17 mouse cellular contexts compared by ENCODE assay signal in genomic region chr2:20352796-20353195, GRCm38 (mm10).
"Had no signal": no experiment of that assay in that cellular context is flagged by ENCODE, and none has a peak within 500 bp of the region (broad histone marks: within the 10 kb centered on the region; RNA-seq: fewer than 3 reads in every experiment).

No protein-coding gene starts in this region.

- H3K27ac ChIP-seq: midbrain, embryonic 13.5 days; neural tube, embryonic 13.5 days; neural tube, embryonic 15.5 days; stomach, embryonic 15.5 days; stomach, postnatal 0 days had no signal

- H3K9me3 ChIP-seq: midbrain, embryonic 13.5 days; neural tube, embryonic 13.5 days; neural tube, embryonic 15.5 days; stomach, embryonic 15.5 days had no signal

- H3K4me2 ChIP-seq: lung, embryonic 14.5 days; midbrain, embryonic 11.5 days; midbrain, embryonic 13.5 days; neural tube, embryonic 13.5 days; neural tube, embryonic 15.5 days; stomach, embryonic 15.5 days had no signal

- H3K9ac ChIP-seq: lung, embryonic 14.5 days; midbrain, embryonic 13.5 days; neural tube, embryonic 13.5 days; neural tube, embryonic 15.5 days; stomach, embryonic 15.5 days had no signal

- H3K27me3 ChIP-seq: megakaryocyte, embryonic 14.5 days; midbrain, embryonic 13.5 days; neural tube, embryonic 13.5 days; neural tube, embryonic 15.5 days; stomach, embryonic 15.5 days had no signal

- H3K4me1 ChIP-seq: megakaryocyte, embryonic 14.5 days; midbrain, embryonic 13.5 days; neural tube, embryonic 13.5 days; neural tube, embryonic 15.5 days; stomach, embryonic 15.5 days had no signal

- H3K36me3 ChIP-seq: midbrain, embryonic 13.5 days; neural tube, embryonic 13.5 days; neural tube, embryonic 15.5 days; stomach, embryonic 15.5 days had no signal

- H3K4me3 ChIP-seq: megakaryocyte, embryonic 14.5 days; midbrain, embryonic 13.5 days; myocyte; neural tube, embryonic 13.5 days; neural tube, embryonic 15.5 days; stomach, embryonic 15.5 days had no signal

- ATAC-seq: midbrain, embryonic 13.5 days; midbrain, embryonic 16.5 days had no signal

- DNase-seq: lung, adult 18-20 months; lung, embryonic 14.5 days; lung, postnatal 10 days; lung, postnatal 4 days; right cerebral cortex, postnatal 14 days; thymus, adult 2 months; thymus, postnatal 14 days; thymus, postnatal 36 days had no signal
